Mouse (Mus musculus): ENCODE data around the gene Ccdc160. TPM values are rescaled to one million over a fixed set of nuclear protein-coding genes. Genes with fewer than 3 reads are reported as not detected.

Ccdc160 gene
- polyA plus RNA-seq (2015; fragmentation: Nextera tagmentation; extraction: Ambion mirVana): 2.1 and 2.6 TPM in 2 replicates

- H3K4me3 ChIP-seq: peak within 1 kb of the TSS; percentile 48
- 24% methylated on average over 26 of the region's 26 CpGs for WGBS
- no peaks in the 10 kb centered on the region for H3K4me1 ChIP-seq
- H3K27me3 ChIP-seq: no peaks in the 10 kb centered on the region
- H3K4me2 ChIP-seq: peak within 1 kb of the TSS; percentile 60
- no peaks in the 10 kb centered on the region for H3K9me3 ChIP-seq (replicated peaks)
- ATAC-seq: peak; percentile 98
- H3K27ac ChIP-seq: no peak within 1 kb of the TSS
- no peaks in the 10 kb centered on the region for H3K36me3 ChIP-seq (ENCODE audit: poor library complexity, severe bottlenecking)
- peak within 1 kb of the TSS; percentile 58 for H3K9ac ChIP-seq
Observed at GRCm38 (mm10) chrX:52790980-52791593, at the start of gene Ccdc160. Gene Ccdc160, plus strand, starts transcription at chrX:52791200.

- Histone ChIP-seq H3K36me3 (ENCODE audit: poor library complexity, severe bottlenecking) (no peaks in the 10 kb centered on the region), H3K4me1 (peaks cover 12% of the 10 kb centered on the region; the same call in 1 of the 2 replicates), H3K9me3 (replicated peaks) (no peaks in the 10 kb centered on the region), H3K27me3 (0 out of 2 replicates have a peak, but pooled peaks cover 3% of the 10 kb centered on the region), H3K27ac (no peak overlapping the region), H3K4me3 (peak overlapping the region; percentile 45), H3K9ac (peak overlapping the region; percentile 50), H3K4me2 (peak overlapping the region; percentile 84)
- ATAC-seq: peak; percentile 19; the same call in 1 of the 2 replicates
- WGBS: 16% methylated on average over 15 of the region's 15 CpGs
Observed at GRCm38 (mm10) chrX:52743781-52744180, 47.2 kb upstream of the Ccdc160 start.

- H3K9ac ChIP-seq: peak overlapping the region; percentile 50
- peak overlapping the region; percentile 84 for H3K4me2 ChIP-seq
- no peaks in the 10 kb centered on the region for H3K9me3 ChIP-seq (replicated peaks)
- peak overlapping the region; percentile 45 for H3K4me3 ChIP-seq
- peaks cover 12% of the 10 kb centered on the region; the same call in 1 of the 2 replicates for H3K4me1 ChIP-seq
- H3K36me3 ChIP-seq (ENCODE audit: poor library complexity, severe bottlenecking): no peaks in the 10 kb centered on the region
- no peak overlapping the region for H3K27ac ChIP-seq
- peak; percentile 69; the same call in 1 of the 2 replicates for ATAC-seq
- WGBS: 17% methylated on average over 33 of the region's 50 CpGs
- H3K27me3 ChIP-seq: 0 out of 2 replicates have a peak, but pooled peaks cover 3% of the 10 kb centered on the region
Observed at GRCm38 (mm10) chrX:52744201-52745051, 46.6 kb upstream of the Ccdc160 start.

- no peak overlapping the region for H3K27ac ChIP-seq
- no peak overlapping the region for H3K9ac ChIP-seq
- 0 out of 2 replicates have a peak, but pooled peaks cover 3% of the 10 kb centered on the region for H3K27me3 ChIP-seq
- H3K4me2 ChIP-seq: peak overlapping the region; percentile 84
- no peak for ATAC-seq
- H3K36me3 ChIP-seq (ENCODE audit: poor library complexity, severe bottlenecking): no peaks in the 10 kb centered on the region
- H3K4me3 ChIP-seq: no peak overlapping the region
- WGBS: 9% methylated on average over 8 of the region's 8 CpGs
- no peaks in the 10 kb centered on the region for H3K9me3 ChIP-seq (replicated peaks)
- H3K4me1 ChIP-seq: peaks cover 12% of the 10 kb centered on the region; the same call in 1 of the 2 replicates
Observed at GRCm38 (mm10) chrX:52745462-52745861, 45.5 kb upstream of the Ccdc160 start.

- no peaks in the 10 kb centered on the region for H3K36me3 ChIP-seq (ENCODE audit: poor library complexity, severe bottlenecking)
- 0 out of 2 replicates have a peak, but pooled peaks cover 3% of the 10 kb centered on the region for H3K27me3 ChIP-seq
- no peaks in the 10 kb centered on the region for H3K9me3 ChIP-seq (replicated peaks)
- H3K4me3 ChIP-seq: no peak overlapping the region
- no peak for ATAC-seq
- peak overlapping the region; percentile 84 for H3K4me2 ChIP-seq
- 13% methylated on average over 10 of the region's 10 CpGs for WGBS
- H3K9ac ChIP-seq: no peak overlapping the region
- peaks cover 12% of the 10 kb centered on the region; the same call in 1 of the 2 replicates for H3K4me1 ChIP-seq
- no peak overlapping the region for H3K27ac ChIP-seq
Observed at GRCm38 (mm10) chrX:52745917-52746316, 45.1 kb upstream of the Ccdc160 start.

GRCm38 (mm10) chrX:52746849-52747248, 44.2 kb upstream of the Ccdc160 start:
- no peak for ATAC-seq
- WGBS: 33% methylated on average over 1 of the region's 1 CpGs

GRCm38 (mm10) chrX:52753491-52754085, 37.4 kb upstream of the Ccdc160 start:
- Histone ChIP-seq H3K4me3 (no peak overlapping the region), H3K9me3 (replicated peaks) (no peaks in the 10 kb centered on the region), H3K4me2 (no peak overlapping the region), H3K36me3 (ENCODE audit: poor library complexity, severe bottlenecking) (no peaks in the 10 kb centered on the region), H3K27me3 (no peaks in the 10 kb centered on the region), H3K27ac (no peak overlapping the region), H3K4me1 (no peaks in the 10 kb centered on the region), H3K9ac (no peak overlapping the region)
- 22% methylated on average over 6 of the region's 6 CpGs for WGBS
- ATAC-seq: no peak

More at GRCm38 (mm10) chrX:52746849-52747248, 44.2 kb upstream of the Ccdc160 start:
- H3K4me1 ChIP-seq: peaks cover 12% of the 10 kb centered on the region; the same call in 1 of the 2 replicates
- H3K9me3 ChIP-seq (replicated peaks): no peaks in the 10 kb centered on the region
- H3K36me3 ChIP-seq (ENCODE audit: poor library complexity, severe bottlenecking): no peaks in the 10 kb centered on the region
- no peak overlapping the region for H3K9ac ChIP-seq
- H3K4me3 ChIP-seq: no peak overlapping the region
- no peak overlapping the region for H3K4me2 ChIP-seq
- H3K27ac ChIP-seq: no peak overlapping the region
- 0 out of 2 replicates have a peak, but pooled peaks cover 3% of the 10 kb centered on the region for H3K27me3 ChIP-seq

- Histone ChIP-seq H3K4me2 (no peak overlapping the region), H3K27me3 (no peaks in the 10 kb centered on the region), H3K4me1 (no peaks in the 10 kb centered on the region), H3K27ac (no peak overlapping the region), H3K9me3 (replicated peaks) (no peaks in the 10 kb centered on the region), H3K9ac (no peak overlapping the region), H3K4me3 (no peak overlapping the region), H3K36me3 (ENCODE audit: poor library complexity, severe bottlenecking) (no peaks in the 10 kb centered on the region)
- no peak for ATAC-seq
- 78% methylated on average over 3 of the region's 3 CpGs for WGBS
Observed at GRCm38 (mm10) chrX:52757164-52757563, 33.8 kb upstream of the Ccdc160 start.

GRCm38 (mm10) chrX:52759232-52759631, 31.8 kb upstream of the Ccdc160 start:
- ATAC-seq: no peak
- no peaks in the 10 kb centered on the region for H3K27me3 ChIP-seq
- 72% methylated on average over 2 of the region's 2 CpGs for WGBS
- no peak overlapping the region for H3K27ac ChIP-seq
- H3K4me2 ChIP-seq: no peak overlapping the region
- no peaks in the 10 kb centered on the region for H3K9me3 ChIP-seq (replicated peaks)
- no peaks in the 10 kb centered on the region for H3K4me1 ChIP-seq
- H3K36me3 ChIP-seq (ENCODE audit: poor library complexity, severe bottlenecking): no peaks in the 10 kb centered on the region
- H3K4me3 ChIP-seq: no peak overlapping the region
- no peak overlapping the region for H3K9ac ChIP-seq

- Histone ChIP-seq H3K27ac (no peak overlapping the region), H3K4me3 (no peak overlapping the region), H3K9me3 (replicated peaks) (no peaks in the 10 kb centered on the region), H3K4me1 (no peaks in the 10 kb centered on the region), H3K9ac (no peak overlapping the region), H3K27me3 (no peaks in the 10 kb centered on the region), H3K4me2 (no peak overlapping the region), H3K36me3 (ENCODE audit: poor library complexity, severe bottlenecking) (no peaks in the 10 kb centered on the region)
- ATAC-seq: no peak
- WGBS: 51% methylated on average over 4 of the region's 4 CpGs
Observed at GRCm38 (mm10) chrX:52760191-52760945, 30.6 kb upstream of the Ccdc160 start.

- no peak overlapping the region for H3K27ac ChIP-seq
- no peaks in the 10 kb centered on the region for H3K36me3 ChIP-seq (ENCODE audit: poor library complexity, severe bottlenecking)
- H3K27me3 ChIP-seq: no peaks in the 10 kb centered on the region
- H3K4me2 ChIP-seq: no peak overlapping the region
- no peak overlapping the region for H3K9ac ChIP-seq
- no peaks in the 10 kb centered on the region for H3K4me1 ChIP-seq
- no peak for ATAC-seq
- WGBS: 71% methylated on average over 4 of the region's 4 CpGs
- no peaks in the 10 kb centered on the region for H3K9me3 ChIP-seq (replicated peaks)
- H3K4me3 ChIP-seq: no peak overlapping the region
Observed at GRCm38 (mm10) chrX:52762221-52762620, 28.8 kb upstream of the Ccdc160 start.
